Mouse (Mus musculus) olfactory bulb, adult 2 months (tissue): ENCODE results near the gene Gnai2.

Source experiments
- CTCF ChIP-seq: fragments of 200-500 bp; IDR thresholded peaks from 2 replicates; pipeline ENCODE4 v1.5.1; 2012; ENCODE audit warnings: low read depth, mild to moderate bottlenecking, low read length, moderate library complexity; ENCODE audit not compliant: insufficient read depth
- POLR2A ChIP-seq: fragments of 200-500 bp; IDR thresholded peaks from 2 replicates; pipeline ENCODE4 v1.6.1; 2012; ENCODE audit warnings: mild to moderate bottlenecking, low read depth, low read length, moderate library complexity; ENCODE audit not compliant: insufficient read depth

GRCm38 (mm10) chr9:107653474-107653873 is 18.3 kb upstream of the Gnai2 start:
- no peak for TF ChIP-seq CTCF
- TF ChIP-seq POLR2A = no peak
